Mouse (Mus musculus) kidney, embryonic 16.5 days (tissue): ENCODE data around the gene Dhx38. TPM values are rescaled to one million over a fixed set of nuclear protein-coding genes. Genes with fewer than 3 reads are reported as not detected.
A peak's percentile ranks its signal among the peaks of the same experiment; 100 is the strongest.

ENCODE experiments used
- ATAC-seq: fragments of 200-750 bp; cut with Nextera tagmentation; 2 replicates; pipeline ENCODE4 v1.8.0; 2017; ENCODE audit warnings: moderate TSS enrichment; ENCODE audit not compliant: low FRiP score, low TSS enrichment
- H3K27ac ChIP-seq: fragments of 300-500 bp; sonication (generic); 2 replicates; pipeline ENCODE4 v1.5.1; 2014; ENCODE audit warnings: low read length
- H3K27me3 ChIP-seq: fragments of 300-500 bp; sonication (generic); 2 replicates; pipeline ENCODE4 v1.6.1; 2014; ENCODE audit warnings: low read length, control low read depth, mixed read lengths; ENCODE audit not compliant: insufficient read depth
- H3K36me3 ChIP-seq: fragments of 300-500 bp; sonication (generic); 2 replicates; pipeline ENCODE4 v1.6.1; 2014; ENCODE audit warnings: low read length, control low read depth, mixed read lengths; ENCODE audit not compliant: insufficient read depth
- H3K4me1 ChIP-seq: fragments of 300-500 bp; sonication (generic); 2 replicates; pipeline ENCODE4 v1.6.1; 2014; ENCODE audit warnings: low read length, control low read depth, mixed read lengths; ENCODE audit not compliant: insufficient read depth
- H3K4me2 ChIP-seq: fragments of 300-500 bp; sonication (generic); replicated peaks from 2 replicates; pipeline ENCODE4 v1.6.1; 2014; ENCODE audit warnings: low read depth, low read length
- H3K4me3 ChIP-seq: fragments of 300-500 bp; sonication (generic); 2 replicates; pipeline ENCODE4 v1.5.1; 2014; ENCODE audit warnings: mild to moderate bottlenecking, low read length
- H3K9ac ChIP-seq: fragments of 300-500 bp; sonication (generic); replicated peaks from 2 replicates; pipeline ENCODE4 v1.6.1; 2014; ENCODE audit warnings: low read length
- H3K9me3 ChIP-seq: fragments of 300-500 bp; sonication (generic); 2 replicates; pipeline ENCODE4 v1.6.1; 2016; ENCODE audit warnings: low read length, control low read depth
- WGBS: fragments of 180-500 bp; shearing (Covaris S2); extraction: QIAGEN DNeasy Blood & Tissue Kit; methylation state at CpG from one replicate; pipeline ENCODE4 v1.1.7; 2014; 5-methylcytosine and 5-hydroxymethylcytosine counted together
- polyA plus RNA-seq: library from polyadenylated mRNA; unstranded; fragments of >200 nt; fragmentation: Nextera tagmentation; extraction: Ambion mirVana; gene quantifications from 2 replicates; pipeline ENCODE4 v1.2.1, GENCODE M21; 2015

Gene Dhx38
- polyA plus RNA-seq: 27.4 and 31.3 TPM in 2 replicates

DNA sequence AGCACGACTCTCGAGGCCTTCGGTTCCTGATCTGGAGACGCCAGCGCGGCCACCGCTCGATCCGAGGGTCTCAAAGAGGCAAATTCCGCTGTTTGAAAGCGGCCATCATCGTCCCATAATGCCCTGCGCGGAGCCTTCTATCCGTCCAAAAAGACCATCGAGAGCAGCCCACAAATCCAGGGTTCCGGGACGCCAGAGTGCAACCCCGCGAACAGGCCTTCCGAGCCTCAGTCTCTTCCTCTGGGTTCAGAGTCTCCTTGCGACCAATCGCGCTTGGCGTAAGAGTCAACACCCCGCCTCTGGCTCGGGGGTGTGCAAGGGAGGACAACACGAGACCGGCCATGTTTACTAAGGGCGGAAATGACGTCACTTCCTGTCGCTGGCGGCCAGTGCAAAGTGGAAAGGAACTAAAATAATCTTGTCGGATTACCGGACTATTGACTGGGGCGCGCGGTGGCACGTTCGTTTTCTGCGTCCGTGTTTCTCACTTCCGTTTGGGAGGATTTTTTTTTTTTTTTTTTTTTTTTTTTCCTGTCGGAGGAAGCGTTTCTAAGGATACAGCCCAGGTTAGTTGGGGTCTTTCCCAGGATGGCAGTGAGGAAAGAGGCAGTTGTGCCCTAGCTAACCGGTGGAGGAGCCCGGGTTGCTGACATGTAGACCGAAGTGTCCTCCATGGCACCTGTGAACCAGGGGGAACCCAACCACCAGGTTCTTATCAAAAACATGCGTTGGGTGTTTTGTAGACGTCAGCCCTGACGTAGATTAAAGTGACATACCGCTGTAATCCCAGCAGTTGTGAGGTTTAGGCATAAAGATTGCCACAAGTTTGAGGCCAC is at the start of gene Dhx38, which contains the start of gene Txnl4b:
TSS of gene Dhx38 (minus strand) at position 364 of the 836 bp plus-strand sequence.
TSS of gene Txnl4b (plus strand) at position 395 of the 836 bp plus-strand sequence.
- H3K27ac ChIP-seq: peak within 1 kb of the TSS; percentile 97
- H3K9ac ChIP-seq: peak within 1 kb of the TSS; percentile 97
- WGBS: under 1% methylated on average over 52 of the region's 52 CpGs
- peak; percentile 100 for ATAC-seq
- H3K27me3 ChIP-seq: no peaks in the 10 kb centered on the region
- H3K9me3 ChIP-seq: no peaks in the 10 kb centered on the region
- H3K4me2 ChIP-seq: peak within 1 kb of the TSS; percentile 91
- peak within 1 kb of the TSS; percentile 98 for H3K4me3 ChIP-seq
- peaks cover 16% of the 10 kb centered on the region for H3K4me1 ChIP-seq
- H3K36me3 ChIP-seq: peaks cover 23% of the 10 kb centered on the region

DNA sequence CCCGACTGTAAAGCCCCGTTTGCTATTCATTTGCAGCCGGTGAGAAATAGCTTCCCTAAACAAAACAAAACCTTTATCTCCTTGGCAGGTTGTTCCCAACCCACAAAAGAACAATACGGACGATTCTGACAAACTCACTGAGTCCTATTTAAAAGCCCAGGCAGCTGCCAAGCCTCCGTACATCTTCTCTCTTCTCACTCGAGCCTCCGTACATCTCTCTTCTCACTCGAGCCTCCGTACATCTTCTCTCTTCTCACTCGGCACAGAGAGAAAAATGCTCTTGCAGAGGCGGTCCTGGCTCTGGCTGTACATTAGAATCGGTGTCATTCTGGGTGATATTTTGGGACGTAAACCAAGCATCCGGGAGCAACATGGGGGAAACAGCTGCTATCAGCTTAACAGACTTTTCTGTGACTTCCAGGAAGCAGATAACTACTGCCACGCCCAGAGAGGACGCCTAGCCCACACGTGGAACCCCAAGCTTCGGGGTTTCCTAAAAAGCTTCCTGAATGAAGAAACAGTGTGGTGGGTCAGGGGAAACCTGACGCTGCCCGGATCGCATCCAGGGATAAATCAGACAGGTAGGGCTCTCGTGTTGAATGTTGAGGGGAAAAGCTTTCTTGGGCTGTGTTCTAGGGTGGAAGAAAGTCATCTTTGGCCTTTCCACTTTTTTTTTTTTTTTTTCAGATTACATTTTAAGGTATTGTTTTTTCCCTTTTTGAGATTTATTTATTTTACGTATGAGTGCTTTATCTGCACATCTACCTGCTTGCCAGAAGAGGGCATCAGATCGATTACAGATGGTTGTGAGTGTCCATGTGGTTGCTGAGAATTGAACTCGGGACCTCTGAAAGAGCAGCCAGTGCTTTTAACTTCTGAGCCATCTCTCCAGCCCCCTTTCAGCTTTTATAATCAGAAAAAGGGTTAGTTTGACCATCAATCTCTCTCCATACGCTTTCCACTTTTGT is 48.9 kb upstream of the Dhx38 start, which contains the start of gene Pkd1l3:
TSS of gene Pkd1l3 (plus strand) at position 275 of the 968 bp plus-strand sequence.
- Histone ChIP-seq H3K4me1 (no peaks in the 10 kb centered on the region), H3K4me2 (no peak within 1 kb of the TSS), H3K9me3 (no peaks in the 10 kb centered on the region), H3K4me3 (no peak within 1 kb of the TSS), H3K27ac (no peak within 1 kb of the TSS), H3K36me3 (no peaks in the 10 kb centered on the region), H3K27me3 (no peaks in the 10 kb centered on the region), H3K9ac (no peak within 1 kb of the TSS)
- no peak for ATAC-seq
- 64% methylated on average over 27 of the region's 27 CpGs for WGBS

DNA sequence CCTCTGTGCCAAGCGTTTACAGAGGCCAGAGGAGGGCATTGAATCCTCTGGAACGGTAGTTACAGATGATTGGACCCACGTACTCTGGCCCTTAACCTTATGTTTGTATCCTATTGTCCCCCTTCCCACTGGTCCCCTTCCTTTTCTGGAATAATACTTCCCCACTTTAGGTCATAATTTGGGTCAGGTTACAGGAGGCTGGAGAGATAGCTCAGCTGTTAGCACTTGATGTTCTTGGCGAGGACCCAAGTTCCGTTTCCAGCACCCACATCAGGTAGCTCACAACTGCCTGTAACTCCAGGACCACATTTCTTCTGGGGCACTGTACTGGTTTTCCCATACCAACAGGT is 43.5 kb upstream of the Dhx38 start:
- no peaks in the 10 kb centered on the region for H3K27me3 ChIP-seq
- H3K36me3 ChIP-seq: 0 out of 2 replicates have a peak, but pooled peaks cover 2% of the 10 kb centered on the region
- H3K9ac ChIP-seq: peak overlapping the region; percentile 83
- no peak for ATAC-seq
- H3K4me3 ChIP-seq: peak overlapping the region; percentile 73
- peak overlapping the region; percentile 99 for H3K27ac ChIP-seq
- peaks cover 12% of the 10 kb centered on the region for H3K4me1 ChIP-seq
- peak overlapping the region; percentile 78 for H3K4me2 ChIP-seq
- WGBS: 7% methylated on average over 5 of the region's 5 CpGs
- no peaks in the 10 kb centered on the region for H3K9me3 ChIP-seq

DNA sequence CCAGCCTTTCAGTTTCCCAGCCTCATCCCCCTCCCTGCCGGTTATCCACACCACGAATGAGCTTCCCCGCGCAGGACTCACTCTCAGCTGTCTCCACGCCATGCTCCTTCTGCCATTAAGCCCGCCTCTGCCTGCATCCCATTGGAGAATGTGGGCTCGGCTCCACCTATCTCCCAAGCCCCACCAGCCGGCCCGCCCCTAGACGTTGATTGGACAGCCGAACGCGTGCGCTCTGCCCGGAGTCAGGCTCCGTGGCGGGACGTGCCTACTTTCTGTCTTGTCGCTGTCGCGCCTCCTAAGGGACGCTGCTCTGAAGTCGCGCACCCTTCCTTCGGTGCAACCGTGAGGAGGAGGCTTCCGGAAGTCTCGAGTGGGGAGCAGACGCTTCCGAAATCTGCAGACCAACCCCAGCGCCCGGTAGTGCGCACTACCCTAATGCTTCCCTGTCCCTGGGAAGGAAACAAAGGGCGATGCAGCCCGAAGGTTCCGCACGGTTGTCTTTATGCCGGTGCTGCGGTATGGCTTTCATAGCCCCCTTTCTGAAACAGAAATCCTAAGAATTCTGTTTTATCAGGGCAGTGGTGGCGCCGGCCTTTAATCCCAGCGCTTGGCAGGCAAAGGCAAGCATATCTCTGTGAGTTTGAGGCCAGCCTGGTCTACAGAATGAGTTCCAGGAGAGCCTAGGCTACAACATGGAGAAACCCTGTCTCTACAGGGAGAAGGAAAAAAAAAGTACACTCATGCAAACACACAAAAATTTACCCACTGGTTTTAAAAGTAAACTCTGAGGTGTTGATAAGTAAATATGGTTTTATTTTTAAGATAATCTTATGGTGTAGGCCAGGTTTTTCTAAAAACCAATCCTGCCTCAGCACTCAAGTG is 42.9 kb upstream of the Dhx38 start, which contains the start of gene Dhodh:
TSS of gene Dhodh (minus strand) at position 403 of the 882 bp plus-strand sequence.
- Histone ChIP-seq H3K4me2 (peak within 1 kb of the TSS; percentile 78), H3K4me1 (peaks cover 12% of the 10 kb centered on the region), H3K27ac (peak within 1 kb of the TSS; percentile 99), H3K9ac (peak within 1 kb of the TSS; percentile 83), H3K4me3 (peak within 1 kb of the TSS; percentile 73), H3K36me3 (peaks cover 8% of the 10 kb centered on the region; the same call in 1 of the 2 replicates), H3K27me3 (no peaks in the 10 kb centered on the region), H3K9me3 (no peaks in the 10 kb centered on the region)
- peak; percentile 99 for ATAC-seq
- under 1% methylated on average over 42 of the region's 42 CpGs for whole genome bisulfite sequencing

DNA sequence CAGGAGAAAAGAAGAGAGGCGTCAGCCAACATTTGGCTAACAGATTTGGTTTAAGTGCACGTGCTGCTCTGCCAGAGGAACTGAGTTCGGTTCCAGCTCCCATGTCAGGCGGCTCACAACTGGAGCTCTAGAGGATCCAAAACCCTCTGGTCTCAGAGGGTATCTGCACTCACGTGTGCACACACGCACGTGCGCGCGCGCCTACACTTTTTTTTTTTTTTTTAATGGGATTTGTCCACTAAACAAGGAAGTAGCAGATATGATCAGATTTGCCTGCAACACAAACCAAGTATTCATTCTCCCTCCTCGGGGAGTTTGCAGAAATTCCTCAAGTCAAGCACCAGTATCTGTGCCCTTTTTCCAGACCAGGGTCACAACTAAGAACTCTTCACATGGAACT is 42.0 kb upstream of the Dhx38 start:
- ATAC-seq: no peak
- H3K9me3 ChIP-seq: no peaks in the 10 kb centered on the region
- peak overlapping the region; percentile 83 for H3K9ac ChIP-seq
- WGBS: 10% methylated on average over 12 of the region's 12 CpGs
- H3K27ac ChIP-seq: 0 out of 2 replicates have a peak overlapping the region, but pooled peaks have one; percentile 99
- no peaks in the 10 kb centered on the region for H3K27me3 ChIP-seq
- H3K4me2 ChIP-seq: peak overlapping the region; percentile 78
- H3K4me1 ChIP-seq: peaks cover 12% of the 10 kb centered on the region
- peak overlapping the region; percentile 73 for H3K4me3 ChIP-seq
- H3K36me3 ChIP-seq: peaks cover 14% of the 10 kb centered on the region; the same call in 1 of the 2 replicates

DNA sequence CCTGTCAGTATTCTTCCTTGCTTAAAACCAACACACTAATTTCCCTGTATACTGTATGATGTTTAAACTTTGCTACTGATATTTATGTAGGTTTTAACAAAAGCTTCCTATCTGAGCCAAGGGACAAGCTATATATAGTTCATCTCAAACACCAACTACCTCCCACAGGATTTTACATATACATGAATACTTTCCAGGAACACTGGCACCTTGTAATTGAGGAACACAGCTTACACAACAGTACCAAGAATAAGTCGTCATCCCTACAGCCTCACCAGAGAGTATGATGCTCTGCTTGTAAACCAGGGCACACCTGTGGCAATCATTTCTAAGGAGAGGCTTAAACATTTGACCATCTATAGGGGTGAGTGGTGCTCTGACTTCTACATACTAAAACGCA is 41.1 kb upstream of the Dhx38 start:
- H3K27ac ChIP-seq: no peak overlapping the region
- H3K9ac ChIP-seq: no peak overlapping the region
- peaks cover 12% of the 10 kb centered on the region for H3K4me1 ChIP-seq
- peaks cover 14% of the 10 kb centered on the region; the same call in 1 of the 2 replicates for H3K36me3 ChIP-seq
- H3K4me2 ChIP-seq: no peak overlapping the region
- 79% methylated on average over 2 of the region's 2 CpGs for WGBS
- H3K27me3 ChIP-seq: no peaks in the 10 kb centered on the region
- no peaks in the 10 kb centered on the region for H3K9me3 ChIP-seq
- no peak overlapping the region for H3K4me3 ChIP-seq
- ATAC-seq: no peak

DNA sequence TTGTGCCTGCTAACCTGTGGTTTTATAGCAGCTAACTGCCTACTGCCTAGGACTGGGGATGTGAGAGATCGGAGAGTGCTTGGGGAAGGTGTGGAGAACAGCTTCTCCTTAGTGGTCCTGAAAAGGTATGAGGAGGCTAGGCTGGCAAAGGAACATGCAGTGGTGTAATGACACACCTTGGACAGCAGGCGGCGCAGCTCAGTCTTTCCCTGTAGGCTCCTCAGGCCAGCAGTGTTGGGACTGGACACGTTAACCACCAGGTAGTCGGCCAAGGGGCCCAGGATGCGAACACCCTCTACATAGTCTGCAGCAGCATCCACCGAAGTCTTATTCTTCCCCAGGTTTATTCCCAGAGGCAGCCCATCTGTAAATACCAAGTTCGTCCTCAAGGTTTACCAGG is 30.2 kb upstream of the Dhx38 start:
- Histone ChIP-seq H3K27ac (no peak overlapping the region), H3K4me1 (no peaks in the 10 kb centered on the region), H3K9me3 (no peaks in the 10 kb centered on the region), H3K9ac (no peak overlapping the region), H3K27me3 (no peaks in the 10 kb centered on the region), H3K4me2 (no peak overlapping the region), H3K4me3 (no peak overlapping the region), H3K36me3 (peaks cover 29% of the 10 kb centered on the region)
- 0 out of 2 replicates have a peak, but pooled peaks have one; percentile 59 for ATAC-seq
- 53% methylated on average over 8 of the region's 8 CpGs for WGBS

DNA sequence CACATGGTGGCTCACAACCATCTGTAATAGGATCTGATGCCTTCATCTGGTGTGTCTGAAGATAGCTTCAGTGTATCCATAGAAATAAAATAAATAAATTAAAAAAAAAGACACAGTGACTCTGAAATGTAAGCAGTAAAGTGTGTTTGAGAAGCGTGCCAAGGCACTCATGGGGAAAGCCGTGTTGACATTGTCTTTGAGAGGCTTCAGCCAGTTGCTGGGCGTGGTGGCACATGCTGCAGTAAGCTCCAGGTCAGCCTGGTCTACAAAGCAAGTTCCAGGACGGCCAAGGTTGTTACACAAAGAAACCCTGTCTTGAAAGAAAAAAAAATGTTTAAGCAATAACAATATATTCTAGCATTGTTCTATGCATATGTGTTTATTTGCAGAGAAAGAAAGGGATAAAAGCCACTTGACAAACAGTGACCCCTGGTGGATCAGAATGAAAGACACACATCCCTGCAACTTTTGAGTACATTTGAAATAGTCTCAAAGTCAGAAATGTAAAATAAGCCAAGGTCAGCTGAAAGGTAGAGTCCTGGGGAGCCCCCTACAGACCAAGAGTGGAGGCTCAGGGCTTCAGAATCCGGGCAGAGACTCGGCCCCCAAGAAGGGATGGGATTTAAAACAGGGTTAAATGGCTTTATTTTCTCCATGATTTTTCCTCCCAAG is 27.6 kb upstream of the Dhx38 start:
- no peaks in the 10 kb centered on the region for H3K9me3 ChIP-seq
- H3K27me3 ChIP-seq: no peaks in the 10 kb centered on the region
- H3K9ac ChIP-seq: no peak overlapping the region
- 76% methylated on average over 6 of the region's 6 CpGs for WGBS
- H3K36me3 ChIP-seq: peaks cover 21% of the 10 kb centered on the region
- no peaks in the 10 kb centered on the region for H3K4me1 ChIP-seq
- H3K4me3 ChIP-seq: no peak overlapping the region
- ATAC-seq: no peak
- no peak overlapping the region for H3K4me2 ChIP-seq
- no peak overlapping the region for H3K27ac ChIP-seq
